Mouse (Mus musculus) limb, embryonic 11.5 days (tissue): ENCODE measurements around the gene 2700049A03Rik. TPM values are rescaled to one million over a fixed set of nuclear protein-coding genes. Genes with fewer than 3 reads are reported as not detected.
A peak's percentile ranks its signal among the peaks of the same experiment; 100 is the strongest.

ENCODE experiments used
- ATAC-seq: fragments of 200-750 bp; cut with Nextera tagmentation; 2 replicates; pipeline ENCODE4 v1.8.0; 2017; ENCODE audit warnings: low read depth; ENCODE audit not compliant: insufficient number of reproducible peaks, low FRiP score, low TSS enrichment
- DNase-seq: peaks from one replicate; pipeline ENCODE4 v3.0.0-alpha.2; 2015; ENCODE audit warnings: low spot score
- H3K27ac ChIP-seq: fragments of 300-500 bp; sonication (generic); replicated peaks from 2 replicates; pipeline ENCODE4 v1.5.1; 2014; ENCODE audit warnings: low read depth, mild to moderate bottlenecking, low read length
- H3K27me3 ChIP-seq: fragments of 300-500 bp; sonication (generic); 2 replicates; pipeline ENCODE4 v1.6.1; 2014; ENCODE audit warnings: mild to moderate bottlenecking, low read length, mixed read lengths; ENCODE audit not compliant: control insufficient read depth, insufficient read depth
- H3K36me3 ChIP-seq: fragments of 300-500 bp; sonication (generic); 2 replicates; pipeline ENCODE4 v1.6.1; 2014; ENCODE audit warnings: mild to moderate bottlenecking, low read length, moderate library complexity, mixed read lengths; ENCODE audit not compliant: control insufficient read depth, insufficient read depth
- H3K4me1 ChIP-seq: fragments of 300-500 bp; sonication (generic); 2 replicates; pipeline ENCODE4 v1.6.1; 2014; ENCODE audit warnings: low read length, mixed read lengths; ENCODE audit not compliant: control insufficient read depth, insufficient read depth
- H3K4me2 ChIP-seq: fragments of 300-500 bp; sonication (generic); 2 replicates; pipeline ENCODE4 v1.6.1; 2014; ENCODE audit warnings: low read depth, mild to moderate bottlenecking, moderate library complexity; ENCODE audit not compliant: severe bottlenecking
- H3K4me3 ChIP-seq: fragments of 300-500 bp; sonication (generic); 2 replicates; pipeline ENCODE4 v1.5.1; 2014; ENCODE audit warnings: low read depth, low read length
- H3K9ac ChIP-seq: fragments of 300-500 bp; sonication (generic); 2 replicates; pipeline ENCODE4 v1.6.1; 2014; ENCODE audit warnings: mild to moderate bottlenecking, low read length
- H3K9me3 ChIP-seq: fragments of 300-500 bp; sonication (generic); 2 replicates; pipeline ENCODE4 v1.6.1; 2016; ENCODE audit warnings: low read length; ENCODE audit not compliant: control insufficient read depth
- WGBS: fragments of 180-500 bp; shearing (Covaris S2); extraction: QIAGEN DNeasy Blood & Tissue Kit; methylation state at CpG from one replicate; pipeline ENCODE4 v1.1.7; 2014; 5-methylcytosine and 5-hydroxymethylcytosine counted together
- polyA plus RNA-seq: library from polyadenylated mRNA; unstranded; fragments of >200 nt; fragmentation: Nextera tagmentation; extraction: Ambion mirVana; gene quantifications from 2 replicates; pipeline ENCODE4 v1.2.1, GENCODE M21; 2014

2700049A03Rik gene
- polyA plus RNA-seq, 1 experiment from 2014 or later, result 23.5 TPM

DNA sequence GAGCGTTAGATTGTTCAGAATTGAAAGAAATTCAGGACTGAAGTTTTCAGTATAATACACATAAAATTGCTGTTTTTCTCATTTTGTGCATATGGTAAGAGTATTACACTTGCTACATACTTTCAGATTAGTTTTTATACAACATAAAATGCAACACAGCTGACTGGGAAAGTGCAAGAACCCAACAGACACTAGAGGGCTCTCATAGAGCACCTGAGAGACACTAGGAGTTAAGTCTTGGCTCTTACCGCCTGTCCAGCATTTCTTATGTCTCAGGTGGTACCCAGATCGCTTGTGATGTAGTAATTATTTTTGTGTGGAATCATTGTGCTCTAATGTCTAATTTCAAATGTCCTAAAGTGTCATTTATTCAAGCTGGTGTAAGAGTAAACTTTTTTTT, 61.0 kb downstream of the 2700049A03Rik start:
- no peak overlapping the region for H3K9ac ChIP-seq
- ATAC-seq, result no peak
- DNase-seq, result no peak
- H3K4me3 ChIP-seq, result no peak overlapping the region
- H3K27me3 ChIP-seq, result no peaks in the 10 kb centered on the region
- peaks cover 5% of the 10 kb centered on the region for H3K36me3 ChIP-seq
- H3K4me1 ChIP-seq, result peaks cover 6% of the 10 kb centered on the region; the same call in 1 of the 2 replicates
- H3K4me2 ChIP-seq, result no peak overlapping the region
- WGBS, result 60% methylated on average over 3 of the region's 3 CpGs
- H3K27ac ChIP-seq, result no peak overlapping the region
- H3K9me3 ChIP-seq, result no peaks in the 10 kb centered on the region

DNA sequence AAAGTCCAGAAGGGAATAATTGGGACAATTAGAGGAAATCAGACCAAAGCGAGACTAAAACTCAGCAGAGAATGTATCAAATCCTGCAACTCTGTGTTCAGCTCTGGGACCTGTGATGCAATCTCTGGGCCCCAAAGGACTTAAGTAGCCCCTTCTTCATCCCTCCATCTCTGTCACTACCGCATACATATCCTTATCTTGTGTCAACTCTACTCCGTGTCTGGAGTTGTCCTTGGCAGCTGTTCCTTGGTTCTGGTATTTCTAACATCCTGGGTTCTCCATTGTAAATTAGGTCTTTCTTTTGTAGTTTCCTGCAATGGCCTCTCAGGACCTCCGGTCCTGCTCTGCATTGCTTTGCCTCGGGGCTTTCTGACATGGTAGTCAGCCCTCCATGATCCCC, 65.1 kb downstream of the 2700049A03Rik start:
- peak overlapping the region; percentile 37 for H3K27ac ChIP-seq
- no peak overlapping the region for H3K4me2 ChIP-seq
- no peaks in the 10 kb centered on the region for H3K9me3 ChIP-seq
- no peak for DNase-seq
- H3K4me1 ChIP-seq, result peaks cover 9% of the 10 kb centered on the region; the same call in 1 of the 2 replicates
- WGBS, result 71% methylated on average over 5 of the region's 5 CpGs
- no peak for ATAC-seq
- no peak overlapping the region for H3K9ac ChIP-seq
- no peak overlapping the region for H3K4me3 ChIP-seq
- no peaks in the 10 kb centered on the region for H3K27me3 ChIP-seq
- H3K36me3 ChIP-seq, result peaks cover 6% of the 10 kb centered on the region; the same call in 1 of the 2 replicates

- no peak for ATAC-seq
- no peak overlapping the region for H3K27ac ChIP-seq
- no peak overlapping the region for H3K4me3 ChIP-seq
- H3K27me3 ChIP-seq, result no peaks in the 10 kb centered on the region
- H3K36me3 ChIP-seq, result peaks cover 6% of the 10 kb centered on the region; the same call in 1 of the 2 replicates
- H3K9me3 ChIP-seq, result no peaks in the 10 kb centered on the region
- no peak for DNase-seq
- H3K9ac ChIP-seq, result no peak overlapping the region
- 82% methylated on average over 3 of the region's 3 CpGs for WGBS
- peaks cover 9% of the 10 kb centered on the region; the same call in 1 of the 2 replicates for H3K4me1 ChIP-seq
- H3K4me2 ChIP-seq, result no peak overlapping the region
Measured at GRCm38 (mm10) chr12:71204303-71204702, 67.7 kb downstream of the 2700049A03Rik start.

DNA sequence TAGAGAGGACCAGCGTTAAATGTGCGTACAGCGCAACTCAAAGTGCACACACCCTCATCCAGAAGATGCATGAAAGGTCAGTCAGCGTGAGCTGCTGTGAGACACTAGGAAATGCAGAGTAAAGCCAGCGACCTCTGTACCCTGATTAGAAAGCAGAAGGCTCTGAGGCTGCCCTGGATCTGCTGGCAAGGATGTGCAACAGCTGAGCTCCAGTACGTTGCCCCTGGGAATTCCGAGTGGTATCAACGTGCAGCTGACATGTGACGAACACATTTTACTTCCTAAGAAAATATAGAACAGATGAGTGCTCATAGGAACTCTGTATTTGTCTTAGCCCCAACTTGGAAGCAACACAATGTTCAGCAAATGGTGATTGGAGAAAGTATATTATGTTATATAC, 80.5 kb downstream of the 2700049A03Rik start:
- Histone ChIP-seq H3K9me3 (no peaks in the 10 kb centered on the region), H3K36me3 (peaks cover 4% of the 10 kb centered on the region; the same call in 1 of the 2 replicates), H3K9ac (no peak overlapping the region), H3K4me1 (no peaks in the 10 kb centered on the region), H3K27ac (no peak overlapping the region), H3K27me3 (no peaks in the 10 kb centered on the region), H3K4me2 (no peak overlapping the region), H3K4me3 (no peak overlapping the region)
- DNase-seq, result no peak
- WGBS, result 82% methylated on average over 9 of the region's 9 CpGs
- no peak for ATAC-seq

- H3K4me1 ChIP-seq, result no peaks in the 10 kb centered on the region
- DNase-seq (no peak), ATAC-seq (no peak)
- H3K4me2 ChIP-seq, result no peak overlapping the region
- no peaks in the 10 kb centered on the region for H3K27me3 ChIP-seq
- H3K9ac ChIP-seq, result no peak overlapping the region
- H3K36me3 ChIP-seq, result peaks cover 4% of the 10 kb centered on the region; the same call in 1 of the 2 replicates
- H3K4me3 ChIP-seq, result no peak overlapping the region
- H3K27ac ChIP-seq, result no peak overlapping the region
- WGBS, result 85% methylated on average over 6 of the region's 6 CpGs
- H3K9me3 ChIP-seq, result no peaks in the 10 kb centered on the region
Measured at GRCm38 (mm10) chr12:71217866-71218522, 81.3 kb downstream of the 2700049A03Rik start.

DNA sequence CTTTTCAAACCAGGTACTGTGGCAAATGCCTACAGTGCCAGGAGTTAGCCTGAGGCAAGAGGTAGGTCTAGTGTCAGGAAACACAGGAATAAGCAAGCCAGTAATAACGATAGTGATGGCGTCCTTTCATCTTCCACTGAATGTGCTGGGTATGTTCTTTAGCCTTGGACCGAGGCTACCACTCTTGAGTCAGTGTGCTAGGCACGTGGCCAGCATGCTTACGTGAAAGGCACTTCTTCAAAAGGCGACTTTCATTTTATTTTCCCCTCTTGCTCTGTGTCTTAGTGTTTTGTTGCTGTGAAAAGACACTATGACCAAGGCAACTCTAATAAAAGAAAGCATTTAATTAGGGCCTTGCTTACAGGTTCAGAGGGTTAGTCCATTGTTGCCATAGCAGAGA, 86.1 kb downstream of the 2700049A03Rik start:
- no peak for ATAC-seq
- Histone ChIP-seq H3K36me3 (peaks cover 4% of the 10 kb centered on the region; the same call in 1 of the 2 replicates), H3K9ac (no peak overlapping the region), H3K4me3 (no peak overlapping the region), H3K4me1 (0 out of 2 replicates have a peak, but pooled peaks cover under 1% of the 10 kb centered on the region), H3K27ac (no peak overlapping the region), H3K4me2 (no peak overlapping the region), H3K9me3 (no peaks in the 10 kb centered on the region), H3K27me3 (no peaks in the 10 kb centered on the region)
- no peak for DNase-seq
- 94% methylated on average over 6 of the region's 6 CpGs for WGBS

DNA sequence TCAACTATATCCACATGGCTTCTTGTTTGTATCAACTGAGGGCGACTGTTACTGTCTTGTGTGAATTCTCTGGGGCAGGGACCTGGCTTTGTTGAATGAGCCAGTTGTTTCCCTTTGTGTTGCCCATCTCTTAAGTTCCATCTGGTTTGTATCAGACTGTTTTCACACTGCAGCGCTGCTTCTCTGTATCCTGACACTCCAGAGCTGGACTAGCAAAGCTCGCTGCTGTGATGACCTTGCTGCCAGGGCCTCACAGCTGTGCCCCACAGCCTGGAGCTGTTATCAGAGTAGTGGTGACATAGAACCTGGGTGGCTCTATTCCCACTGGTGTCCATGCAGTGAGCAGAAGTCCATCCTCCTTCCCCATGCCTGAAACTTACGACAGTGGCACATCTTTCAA, 91.1 kb downstream of the 2700049A03Rik start:
- 21% methylated on average over 4 of the region's 4 CpGs for WGBS
- no peak overlapping the region for H3K9ac ChIP-seq
- H3K9me3 ChIP-seq, result no peaks in the 10 kb centered on the region
- peaks cover 4% of the 10 kb centered on the region; the same call in 1 of the 2 replicates for H3K36me3 ChIP-seq
- H3K4me1 ChIP-seq, result 0 out of 2 replicates have a peak, but pooled peaks cover 2% of the 10 kb centered on the region
- DNase-seq, result peak; percentile 52
- no peak overlapping the region for H3K4me2 ChIP-seq
- no peak overlapping the region for H3K27ac ChIP-seq
- H3K27me3 ChIP-seq, result no peaks in the 10 kb centered on the region
- no peak overlapping the region for H3K4me3 ChIP-seq
- no peak for ATAC-seq

DNA sequence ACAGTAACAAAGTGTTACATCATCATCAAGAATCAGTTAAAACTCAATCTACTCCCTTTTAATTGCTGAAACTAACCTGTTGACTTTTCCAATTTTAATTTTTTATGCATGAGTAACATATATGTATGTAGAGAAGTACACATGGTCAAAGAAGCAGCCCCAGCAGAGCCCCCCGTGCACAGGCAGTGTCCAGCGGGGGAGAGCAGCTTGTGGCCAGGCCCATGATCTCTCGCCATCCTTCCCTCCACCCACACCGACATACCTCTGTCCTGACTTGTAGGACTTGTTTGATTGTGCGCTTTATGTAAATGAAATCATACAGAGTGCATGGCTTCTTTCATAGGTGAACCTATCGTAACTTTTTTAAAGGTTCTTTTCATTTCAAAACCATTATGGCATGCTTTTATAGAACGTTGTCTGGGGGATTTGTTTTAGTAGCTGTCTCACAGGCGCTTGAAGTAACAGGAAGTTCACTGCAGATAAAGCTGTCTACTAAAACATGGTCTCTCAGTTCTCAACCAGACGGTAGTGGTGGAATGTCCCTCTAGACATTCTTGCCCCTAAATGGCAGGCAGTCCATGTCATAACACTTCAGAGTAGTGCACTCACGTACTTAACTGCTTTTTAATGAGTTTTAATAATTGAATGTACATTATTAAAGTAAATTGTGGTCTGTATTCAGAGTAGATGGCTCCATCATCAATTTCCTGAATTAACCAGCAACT, 92.4 kb downstream of the 2700049A03Rik start:
- H3K4me3 ChIP-seq, result no peak overlapping the region
- DNase-seq (peak; percentile 17), ATAC-seq (no peak)
- no peak overlapping the region for H3K27ac ChIP-seq
- peaks cover 4% of the 10 kb centered on the region; the same call in 1 of the 2 replicates for H3K36me3 ChIP-seq
- H3K4me2 ChIP-seq, result no peak overlapping the region
- 0 out of 2 replicates have a peak, but pooled peaks cover 2% of the 10 kb centered on the region for H3K4me1 ChIP-seq
- no peaks in the 10 kb centered on the region for H3K27me3 ChIP-seq
- no peaks in the 10 kb centered on the region for H3K9me3 ChIP-seq
- no peak overlapping the region for H3K9ac ChIP-seq
- 55% methylated on average over 10 of the region's 10 CpGs for WGBS
